Mouse (Mus musculus) frontal cortex, postnatal 36 days (tissue): ENCODE data around the gene Dmkn.
"Not testable (repeated sequence)": the region's sequence is repeated elsewhere in the genome, so short reads cannot be mapped to it uniquely, and the experiment has no call there.

Source experiments
- DNase-seq, 2 experiments: peaks; one replicate each; pipeline ENCODE4 v3.0.0; 2022; ENCODE audit warnings: low spot score in 2 of 2

Gene Dmkn

DNA sequence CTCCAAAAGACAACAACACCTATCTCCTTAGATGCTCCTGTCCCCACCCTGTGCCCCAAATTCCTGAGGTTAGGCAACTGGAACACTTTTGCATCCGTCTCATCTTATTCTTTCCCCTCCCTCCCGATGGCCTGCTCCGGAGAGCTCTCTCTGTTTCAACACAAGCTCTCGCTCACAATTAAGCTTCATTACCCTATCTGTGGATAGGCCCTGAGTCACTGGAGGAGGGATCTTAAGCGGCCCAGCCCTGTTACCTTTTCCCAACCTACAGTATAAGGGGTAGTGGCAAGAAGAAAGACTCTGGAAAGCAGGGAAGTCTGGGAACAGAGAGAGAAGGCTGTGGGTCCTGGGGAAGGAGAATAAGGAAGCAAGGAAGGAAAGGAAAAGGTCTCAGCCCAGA, at the start of gene Dmkn:
Gene Dmkn (plus strand): TSS at position 301 of the 400 bp plus-strand sequence.
- no peak for DNase-seq

DNA sequence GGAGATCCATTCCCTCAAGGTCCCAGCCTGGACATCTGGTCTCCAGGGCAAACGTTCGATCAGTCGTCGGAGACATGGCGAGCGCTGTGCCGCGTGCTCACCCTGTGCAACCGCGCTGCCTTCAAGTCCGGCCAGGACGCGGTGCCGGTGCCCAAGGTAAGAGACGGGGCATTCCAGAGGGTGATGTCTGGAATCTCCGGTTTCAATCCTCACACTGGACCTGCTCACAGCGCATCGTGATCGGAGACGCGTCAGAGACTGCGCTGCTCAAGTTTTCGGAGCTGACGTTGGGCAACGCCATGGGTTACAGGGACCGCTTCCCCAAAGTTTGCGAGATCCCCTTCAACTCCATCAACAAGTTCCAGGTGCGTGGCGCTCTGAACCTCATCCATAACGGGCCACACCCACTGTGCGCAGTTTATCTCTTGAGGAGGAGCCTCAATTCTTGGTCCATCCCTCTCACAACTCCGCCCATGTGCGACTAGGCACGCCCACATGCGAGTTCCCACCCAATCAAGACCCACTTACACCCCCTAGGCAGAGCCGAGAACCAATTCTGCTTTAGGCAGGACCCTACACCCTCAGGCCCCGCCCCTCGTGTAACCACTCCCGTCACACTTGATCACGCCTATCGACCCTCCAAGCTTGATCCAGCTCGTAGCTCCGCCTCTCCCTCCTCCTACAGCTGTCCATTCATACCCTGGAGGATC, 46.4 kb upstream of the Dmkn start:
- peak; percentile 33 to 56 for DNase-seq

- no peak for DNase-seq
Observed at GRCm38 (mm10) chr7:30717716-30718046, 45.9 kb upstream of the Dmkn start.

GRCm38 (mm10) chr7:30719669-30720068, 43.9 kb upstream of the Dmkn start:
- no peak for DNase-seq

DNA sequence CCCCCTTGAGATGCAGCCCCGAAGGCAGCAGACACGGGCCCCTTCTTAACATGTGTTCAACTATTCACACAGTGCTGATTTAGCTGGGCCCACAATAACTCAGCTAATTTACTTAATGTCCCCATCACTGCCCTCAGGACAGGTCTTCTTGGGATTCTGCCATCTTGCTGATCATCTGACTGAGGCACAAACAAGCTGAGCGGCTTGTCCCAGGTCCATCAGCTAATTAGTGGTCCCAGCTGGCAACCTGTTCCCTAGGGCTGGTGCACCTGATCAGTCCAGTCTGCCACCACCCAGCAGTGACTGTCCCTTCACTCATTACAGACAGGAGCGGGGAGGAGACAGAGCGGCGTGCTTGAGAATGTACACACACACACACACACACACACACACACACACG, 42.3 kb upstream of the Dmkn start:
- no peak for DNase-seq

- no peak for DNase-seq
Observed at GRCm38 (mm10) chr7:30723274-30723953, 40.1 kb upstream of the Dmkn start.

GRCm38 (mm10) chr7:30728214-30728613, 35.3 kb upstream of the Dmkn start:
- DNase-seq, result no peak

- DNase-seq, result no peak
Observed at GRCm38 (mm10) chr7:30728739-30729395, 34.7 kb upstream of the Dmkn start.

- DNase-seq, result peak; percentile 97 to 98
Observed at GRCm38 (mm10) chr7:30729396-30730063, 34.0 kb upstream of the Dmkn start, which contains the start of gene Tmem147. TSS of gene Tmem147 (minus strand) at chr7:30729540.

DNA sequence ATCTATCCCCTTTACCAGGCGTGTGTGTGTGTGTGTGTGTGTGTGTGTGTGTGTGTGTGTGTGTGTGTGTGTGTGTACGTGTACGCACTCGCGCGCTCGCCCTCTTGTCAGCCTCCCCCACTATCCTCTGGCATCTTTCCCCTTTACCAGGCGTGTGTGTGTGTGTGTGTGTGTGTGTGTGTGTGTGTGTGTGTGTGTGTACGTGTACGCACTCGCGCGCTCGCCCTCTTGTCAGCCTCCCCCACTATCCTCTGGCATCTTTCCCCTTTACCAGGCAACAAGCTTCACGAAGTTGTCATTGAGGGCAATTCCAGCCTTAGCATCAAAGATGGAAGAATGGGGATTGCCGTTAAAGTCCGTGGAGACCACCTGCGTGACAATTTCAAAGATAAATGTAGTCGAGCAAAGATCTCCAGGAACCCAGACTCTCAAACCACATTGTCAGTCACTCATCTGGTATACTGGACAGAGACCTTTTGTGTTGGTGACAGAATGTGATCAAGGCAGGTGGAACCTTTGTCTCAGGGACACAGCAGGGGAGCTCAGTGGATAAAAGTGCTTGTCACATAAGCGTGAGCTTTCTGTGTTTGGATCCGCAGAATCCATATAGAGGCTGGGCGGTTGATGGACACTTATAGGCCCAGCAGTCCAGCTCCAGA, 33.4 kb upstream of the Dmkn start:
- DNase-seq, result peak in 1 of 2 experiments; percentile 26

DNA sequence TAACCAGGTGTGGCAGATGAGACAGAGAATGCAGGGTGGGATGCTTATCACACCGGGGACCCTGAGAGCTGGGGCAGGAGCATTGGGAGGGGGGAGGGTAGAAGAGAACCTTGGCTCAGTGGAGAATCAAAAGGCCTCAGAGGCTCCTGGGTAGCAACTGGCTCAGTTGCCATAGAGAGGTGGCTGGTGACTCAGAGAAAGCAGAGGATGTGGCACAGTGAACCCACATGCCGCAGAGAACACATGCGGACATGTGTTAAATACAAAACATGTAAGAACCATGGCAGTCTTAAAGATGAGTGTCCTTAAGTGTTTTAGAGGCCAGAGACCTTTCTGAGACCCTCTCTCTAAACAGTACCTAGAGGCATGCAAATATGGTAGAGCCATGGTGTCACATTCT, 27.3 kb upstream of the Dmkn start:
- DNase-seq, result no peak

GRCm38 (mm10) chr7:30742570-30742969, 21.0 kb upstream of the Dmkn start:
- DNase-seq, result not testable (repeated sequence)

- not testable (repeated sequence) for DNase-seq
Observed at GRCm38 (mm10) chr7:30743617-30744016, 19.9 kb upstream of the Dmkn start, which contains the start of gene Gapdhs. TSS of gene Gapdhs (minus strand) at chr7:30743681.

DNA sequence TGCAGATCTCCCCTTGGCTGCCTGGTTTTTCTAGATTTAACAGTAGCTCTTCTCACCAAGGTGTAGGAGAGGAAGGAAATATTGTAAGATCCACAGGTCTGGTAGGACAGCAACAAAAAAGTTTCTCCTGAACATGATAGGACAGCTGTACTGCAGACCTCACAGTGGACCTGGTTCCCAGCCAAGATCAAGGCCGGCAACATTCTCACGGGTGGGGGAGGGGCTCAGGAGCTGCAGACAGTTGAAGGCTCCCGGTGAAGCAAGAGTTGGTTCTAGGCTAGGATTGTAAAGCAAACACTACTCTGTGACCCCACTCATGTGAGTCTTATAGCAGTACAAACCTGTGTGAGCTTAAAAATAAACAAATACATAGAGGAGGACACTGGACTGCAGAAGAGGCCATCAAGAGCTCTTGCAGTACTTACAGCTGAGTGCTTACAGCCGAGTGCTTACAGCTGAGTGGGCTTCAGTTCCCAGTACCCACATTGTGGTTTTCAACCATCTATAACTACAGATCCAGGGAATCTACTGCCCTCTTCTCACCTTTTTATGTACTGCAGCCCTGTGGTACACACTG, 19.4 kb upstream of the Dmkn start:
- DNase-seq, result no peak

DNA sequence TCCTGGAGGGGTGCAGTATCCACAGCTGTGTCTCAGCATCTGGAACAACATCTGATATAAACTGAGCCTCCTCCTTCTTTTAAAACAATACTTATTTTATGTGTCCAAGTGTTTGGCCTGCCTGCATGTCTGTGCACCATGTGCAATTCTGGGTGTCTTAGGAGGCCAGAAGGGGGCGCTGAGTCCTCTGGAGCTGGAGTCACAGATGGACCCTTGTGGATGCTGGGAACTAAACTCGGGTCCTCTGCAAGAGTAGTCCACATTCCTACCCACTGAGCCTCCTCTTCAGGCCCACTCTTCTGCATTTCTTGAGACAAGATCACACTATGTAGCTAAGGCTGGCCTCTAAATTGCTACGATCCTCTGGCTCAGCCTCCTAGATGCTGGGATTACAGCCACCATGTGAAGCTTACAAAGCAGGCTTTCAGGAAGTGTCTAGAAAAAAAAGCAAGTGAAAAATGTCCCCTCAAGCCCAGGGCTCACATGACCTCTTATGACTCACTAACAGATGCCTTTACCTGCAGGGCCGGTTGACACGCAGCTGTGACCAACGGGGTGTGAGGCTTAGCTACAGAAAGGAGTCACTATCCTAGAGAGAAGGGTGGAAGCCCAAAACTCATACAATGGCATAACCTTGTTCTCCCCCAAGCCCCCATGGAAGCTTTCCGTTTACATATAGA, 15.9 kb upstream of the Dmkn start:
- no peak for DNase-seq

DNA sequence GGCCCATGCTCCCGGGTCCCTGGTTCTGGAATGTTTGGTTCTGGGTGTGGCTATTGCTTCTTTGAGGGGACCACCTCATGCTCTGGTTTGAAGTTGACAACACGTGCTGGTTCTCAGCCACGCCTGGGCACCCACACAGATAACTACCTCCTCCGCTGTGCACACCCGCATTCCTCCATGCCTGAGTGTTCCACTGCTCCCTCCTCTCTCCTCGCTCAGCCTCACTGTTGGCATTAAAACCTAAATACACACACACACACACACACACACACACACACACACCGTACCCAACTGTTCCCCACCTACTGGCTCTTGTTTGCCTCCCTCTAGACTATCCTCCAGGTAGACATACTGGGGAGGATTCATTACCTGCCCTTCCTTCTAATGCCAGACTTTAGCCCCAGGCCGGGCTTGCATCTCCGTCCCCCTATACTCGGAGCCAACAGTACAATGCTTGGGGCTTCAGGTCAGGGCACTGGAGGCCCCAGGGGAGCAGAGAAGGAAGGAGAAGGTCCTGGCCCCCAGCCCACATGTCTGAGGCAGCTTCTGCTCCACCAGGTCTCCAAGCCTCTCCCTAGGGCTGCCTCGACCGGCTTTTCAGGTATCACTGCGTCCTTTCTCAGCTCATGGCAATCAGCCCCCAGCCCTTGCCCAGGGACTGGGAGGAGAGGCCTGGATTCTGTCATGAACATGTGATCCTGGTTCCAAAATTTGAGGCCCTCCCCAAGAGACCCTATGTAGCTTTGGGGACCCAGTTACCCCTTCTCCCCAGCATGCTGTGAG, 13.5 kb upstream of the Dmkn start:
- no peak for DNase-seq

DNA sequence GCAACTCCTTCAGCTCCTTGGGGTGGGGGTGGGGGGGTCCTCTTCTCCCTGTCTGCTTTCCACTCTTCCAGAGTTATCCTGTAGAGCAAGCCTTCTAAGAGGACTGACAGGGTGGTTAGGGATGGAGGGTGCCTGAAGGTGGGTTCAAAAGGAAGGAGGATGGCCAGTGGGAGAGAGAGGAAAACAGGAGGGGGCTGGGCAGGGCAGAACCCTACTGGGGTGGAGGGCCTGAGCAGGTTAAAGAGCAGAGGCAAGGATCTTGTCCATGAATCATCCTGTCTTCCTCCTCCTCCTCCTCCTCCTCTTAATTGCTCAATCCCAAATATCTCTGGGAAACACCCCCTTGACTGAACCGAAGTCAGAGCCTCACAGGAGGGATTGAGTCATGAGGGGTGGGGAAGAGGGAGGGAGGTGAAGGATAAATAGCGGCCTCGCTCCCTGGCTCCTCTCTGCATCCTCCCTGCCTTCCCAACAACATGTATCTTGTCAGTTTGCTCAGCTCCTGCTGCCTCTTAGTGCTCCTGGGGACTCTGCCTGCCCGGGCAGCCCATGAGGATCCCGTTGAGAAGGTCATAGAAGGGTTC, 12.4 kb upstream of the Dmkn start, which contains the start of gene Sbsn:
Gene Sbsn (plus strand): TSS at position 386 of the 584 bp plus-strand sequence.
- DNase-seq, result no peak

DNA sequence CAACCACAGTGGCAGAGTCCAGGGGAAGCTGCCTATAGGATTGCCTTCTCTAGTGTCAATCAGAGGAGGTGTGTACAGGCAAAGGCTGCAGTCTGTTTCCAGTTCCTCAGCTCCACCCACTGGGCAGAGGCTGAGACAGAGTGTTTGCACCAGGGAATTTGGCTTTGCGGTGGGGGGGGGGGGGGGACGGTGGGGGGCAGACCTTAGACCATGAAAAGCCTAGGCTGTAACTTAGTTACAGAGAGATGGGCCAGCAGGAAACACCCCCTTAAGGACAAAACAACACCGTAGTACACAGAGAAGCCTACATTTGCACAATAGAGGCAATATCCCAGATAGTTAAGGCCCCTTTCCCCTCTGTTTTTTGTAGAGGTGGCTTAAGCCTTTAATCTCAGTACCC, 6.6 kb upstream of the Dmkn start:
- DNase-seq, result no peak

DNA sequence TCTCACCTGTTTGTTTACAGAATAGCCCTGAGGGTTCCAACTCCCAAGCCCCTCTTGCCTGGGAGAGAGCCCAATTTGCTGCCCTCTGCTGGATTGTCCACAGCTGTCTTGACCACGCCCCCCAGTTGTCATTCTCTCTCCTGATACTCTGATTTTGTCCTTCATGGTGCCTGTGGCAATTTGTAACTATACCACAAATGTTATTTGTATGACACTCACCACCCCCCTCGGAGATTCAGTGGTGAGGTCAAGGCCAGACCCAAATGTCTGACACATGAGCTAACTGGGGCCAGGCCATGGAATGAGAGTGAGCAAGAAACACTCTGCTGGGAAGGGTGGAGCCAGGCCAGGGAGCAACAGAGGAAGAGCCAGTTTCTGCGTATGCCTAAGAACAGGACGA, 4.7 kb upstream of the Dmkn start:
- no peak for DNase-seq
